Mouse (Mus musculus) heart, embryonic 13.5 days (tissue): ENCODE results near the gene Cstf1. TPM values are rescaled to one million over a fixed set of nuclear protein-coding genes. Genes with fewer than 3 reads are reported as not detected.

Experiments
- ATAC-seq: fragments of 200-750 bp; cut with Nextera tagmentation; 2 replicates; pipeline ENCODE4 v1.8.0; 2017; ENCODE audit warnings: moderate TSS enrichment; ENCODE audit not compliant: insufficient number of reproducible peaks, low FRiP score, low TSS enrichment; ENCODE audit errors: extremely low read depth
- H3K27ac ChIP-seq: fragments of 300-500 bp; sonication (generic); replicated peaks from 2 replicates; pipeline ENCODE4 v1.5.1; 2015; ENCODE audit warnings: moderate library complexity, mild to moderate bottlenecking, inconsistent platforms
- H3K27me3 ChIP-seq: fragments of 300-500 bp; sonication (generic); replicated peaks from 2 replicates; pipeline ENCODE4 v1.6.1; 2015; ENCODE audit warnings: mild to moderate bottlenecking, inconsistent platforms
- H3K36me3 ChIP-seq: fragments of 300-500 bp; sonication (generic); 2 replicates; pipeline ENCODE4 v1.6.1; 2015; ENCODE audit warnings: mild to moderate bottlenecking, inconsistent platforms
- H3K4me1 ChIP-seq: fragments of 300-500 bp; sonication (generic); 2 replicates; pipeline ENCODE4 v1.6.1; 2015; ENCODE audit warnings: inconsistent platforms
- H3K4me2 ChIP-seq: fragments of 300-500 bp; sonication (generic); 2 replicates; pipeline ENCODE4 v1.6.1; 2015; ENCODE audit warnings: inconsistent platforms, mild to moderate bottlenecking, moderate library complexity
- H3K4me3 ChIP-seq: fragments of 300-500 bp; sonication (generic); 2 replicates; pipeline ENCODE4 v1.5.1; 2015; ENCODE audit warnings: moderate library complexity, mild to moderate bottlenecking, inconsistent platforms
- H3K9ac ChIP-seq: fragments of 300-500 bp; sonication (generic); 2 replicates; pipeline ENCODE4 v1.6.1; 2015; ENCODE audit warnings: inconsistent platforms, mild to moderate bottlenecking, moderate library complexity
- H3K9me3 ChIP-seq: fragments of 300-500 bp; sonication (generic); 2 replicates; pipeline ENCODE4 v1.6.1; 2016; ENCODE audit warnings: inconsistent platforms
- WGBS: fragments of 180-500 bp; shearing (Covaris S2); methylation state at CpG from one replicate; pipeline ENCODE4 v1.1.7; 2015; ENCODE audit warnings: mixed read lengths; 5-methylcytosine and 5-hydroxymethylcytosine counted together
- polyA plus RNA-seq: library from polyadenylated mRNA; unstranded; fragments of >200 nt; fragmentation: Nextera tagmentation; extraction: Ambion mirVana; gene quantifications from 2 replicates; pipeline ENCODE4 v1.2.1, GENCODE M21; 2015

Cstf1 gene
- polyA plus RNA-seq, 1 experiment from 2014 or later = 28.0 TPM

GRCm38 (mm10) chr2:172416876-172417275, 46.4 kb downstream of the Cstf1 start:
- H3K9ac ChIP-seq = no peak overlapping the region
- H3K4me1 ChIP-seq = peaks cover 16% of the 10 kb centered on the region
- no peak overlapping the region for H3K4me3 ChIP-seq
- WGBS = 81% methylated on average over 5 of the region's 5 CpGs
- no peak overlapping the region for H3K4me2 ChIP-seq
- H3K9me3 ChIP-seq = no peaks in the 10 kb centered on the region
- H3K36me3 ChIP-seq = no peaks in the 10 kb centered on the region
- no peak overlapping the region for H3K27ac ChIP-seq
- H3K27me3 ChIP-seq = peaks cover 9% of the 10 kb centered on the region; the same call in 1 of the 2 replicates
- ATAC-seq = no peak

GRCm38 (mm10) chr2:172418208-172418607, 47.7 kb downstream of the Cstf1 start:
- Histone ChIP-seq H3K4me2 (no peak overlapping the region), H3K27ac (no peak overlapping the region), H3K36me3 (no peaks in the 10 kb centered on the region), H3K27me3 (peaks cover 9% of the 10 kb centered on the region; the same call in 1 of the 2 replicates), H3K9ac (no peak overlapping the region), H3K9me3 (no peaks in the 10 kb centered on the region), H3K4me1 (peaks cover 8% of the 10 kb centered on the region), H3K4me3 (no peak overlapping the region)
- ATAC-seq = no peak
- 83% methylated on average over 5 of the region's 5 CpGs for WGBS

GRCm38 (mm10) chr2:172430609-172431008, 60.1 kb downstream of the Cstf1 start:
- Histone ChIP-seq H3K27ac (peak overlapping the region; percentile 70), H3K9me3 (no peaks in the 10 kb centered on the region), H3K4me2 (no peak overlapping the region), H3K4me1 (peaks cover 17% of the 10 kb centered on the region), H3K4me3 (no peak overlapping the region), H3K27me3 (peaks cover 29% of the 10 kb centered on the region), H3K36me3 (no peaks in the 10 kb centered on the region), H3K9ac (no peak overlapping the region)
- ATAC-seq = peak; percentile 76
- 9% methylated on average over 1 of the region's 1 CpGs for WGBS

Other genes with a start within 250 kb of the Cstf1 start
- not detected in 2 replicates for gene Mc3r, start 122.2 kb upstream of the Cstf1 start, polyA plus RNA-seq
- 17.4 and 19.2 TPM in 2 replicates for gene Fam210b, start 25.1 kb upstream of the Cstf1 start, polyA plus RNA-seq
- gene Aurka, start 146 bp upstream of the Cstf1 start, polyA plus RNA-seq = 86.6 and 98.3 TPM in 2 replicates
- gene Cass4, start 23.1 kb downstream of the Cstf1 start, polyA plus RNA-seq = 0.20 and 0.45 TPM in 2 replicates
- gene Rtf2, start 69.9 kb downstream of the Cstf1 start, polyA plus RNA-seq = 49.9 and 50.6 TPM in 2 replicates
- gene Gcnt7, start 87.9 kb downstream of the Cstf1 start, polyA plus RNA-seq = 0.78 and 0.94 TPM in 2 replicates
- 0.21 and 0.29 TPM in 2 replicates for gene Fam209, start 101.8 kb downstream of the Cstf1 start, polyA plus RNA-seq
- gene Tfap2c, start 178.9 kb downstream of the Cstf1 start, polyA plus RNA-seq = 0.05 and 0.09 TPM in 2 replicates